Mouse (Mus musculus): ENCODE results near the gene Polr3gl.

Polr3gl gene

GRCm38 (mm10) chr3:96557694-96558093, 36.3 kb downstream of the Polr3gl start, which contains the start of gene Txnip:
TSS of gene Txnip (plus strand) at chr3:96557957.
- DNase-seq (ENCODE audit: low spot score in 2 of 2): peak; percentile 98 to 99

- DNase-seq (ENCODE audit: low spot score in 2 of 2): no peak
These were observed 37.0 kb downstream of the Polr3gl start for GRCm38 (mm10) chr3:96556651-96557635.

GRCm38 (mm10) chr3:96555999-96556614, 37.9 kb downstream of the Polr3gl start:
- no peak for DNase-seq (ENCODE audit: low spot score in 2 of 2)

- peak in 1 of 2 experiments; percentile 62 for DNase-seq (ENCODE audit: low spot score in 2 of 2)
These were observed 38.9 kb downstream of the Polr3gl start for GRCm38 (mm10) chr3:96555041-96555596.

GRCm38 (mm10) chr3:96554251-96554650, 39.7 kb downstream of the Polr3gl start:
- no peak for DNase-seq (ENCODE audit: low spot score in 2 of 2)

GRCm38 (mm10) chr3:96553601-96554000, 40.4 kb downstream of the Polr3gl start:
- DNase-seq (ENCODE audit: low spot score in 2 of 2): no peak

GRCm38 (mm10) chr3:96551890-96552289, 42.1 kb downstream of the Polr3gl start:
- no peak for DNase-seq (ENCODE audit: low spot score in 2 of 2)

GRCm38 (mm10) chr3:96551203-96551602, 42.8 kb downstream of the Polr3gl start:
- DNase-seq (ENCODE audit: low spot score in 2 of 2): peak in 1 of 2 experiments; percentile 35

- DNase-seq (ENCODE audit: low spot score in 2 of 2): no peak
These were observed 44.6 kb downstream of the Polr3gl start for GRCm38 (mm10) chr3:96549346-96549745.

GRCm38 (mm10) chr3:96548824-96549223, 45.2 kb downstream of the Polr3gl start:
- no peak for DNase-seq (ENCODE audit: low spot score in 2 of 2)

GRCm38 (mm10) chr3:96547389-96547960, 46.5 kb downstream of the Polr3gl start:
- DNase-seq (ENCODE audit: low spot score in 2 of 2): peak; percentile 69 to 85

GRCm38 (mm10) chr3:96546880-96547279, 47.1 kb downstream of the Polr3gl start:
- no peak for DNase-seq (ENCODE audit: low spot score in 2 of 2)

GRCm38 (mm10) chr3:96545565-96545964, 48.4 kb downstream of the Polr3gl start:
- no peak for DNase-seq (ENCODE audit: low spot score in 2 of 2)

GRCm38 (mm10) chr3:96543345-96543744, 50.6 kb downstream of the Polr3gl start:
- DNase-seq (ENCODE audit: low spot score in 2 of 2): no peak

- DNase-seq (ENCODE audit: low spot score in 2 of 2): no peak
These were observed 51.4 kb downstream of the Polr3gl start for GRCm38 (mm10) chr3:96542554-96542953.

- DNase-seq (ENCODE audit: low spot score in 2 of 2): no peak
These were observed 52.5 kb downstream of the Polr3gl start for GRCm38 (mm10) chr3:96541328-96542078.

GRCm38 (mm10) chr3:96540740-96541139, 53.2 kb downstream of the Polr3gl start:
- DNase-seq (ENCODE audit: low spot score in 2 of 2): no peak

GRCm38 (mm10) chr3:96539316-96539715, 54.7 kb downstream of the Polr3gl start:
- DNase-seq (ENCODE audit: low spot score in 2 of 2): no peak

- DNase-seq (ENCODE audit: low spot score in 2 of 2): no peak
These were observed 59.7 kb downstream of the Polr3gl start for GRCm38 (mm10) chr3:96534300-96534699.

- no peak for DNase-seq (ENCODE audit: low spot score in 2 of 2)
These were observed 61.9 kb downstream of the Polr3gl start for GRCm38 (mm10) chr3:96532050-96532449.

- DNase-seq (ENCODE audit: low spot score in 2 of 2): no peak
These were observed 65.5 kb downstream of the Polr3gl start for GRCm38 (mm10) chr3:96528506-96528905.

Measured in cerebellum, postnatal 4 days (tissue).